Mouse (Mus musculus) ovary, postnatal 36 days (tissue): Measurements from ENCODE around the gene Rftn1.

ENCODE experiments used
- DNase-seq: peaks from one replicate; pipeline ENCODE4 v3.0.0; 2022; ENCODE audit warnings: low spot score, mixed read lengths

Gene Rftn1

DNA sequence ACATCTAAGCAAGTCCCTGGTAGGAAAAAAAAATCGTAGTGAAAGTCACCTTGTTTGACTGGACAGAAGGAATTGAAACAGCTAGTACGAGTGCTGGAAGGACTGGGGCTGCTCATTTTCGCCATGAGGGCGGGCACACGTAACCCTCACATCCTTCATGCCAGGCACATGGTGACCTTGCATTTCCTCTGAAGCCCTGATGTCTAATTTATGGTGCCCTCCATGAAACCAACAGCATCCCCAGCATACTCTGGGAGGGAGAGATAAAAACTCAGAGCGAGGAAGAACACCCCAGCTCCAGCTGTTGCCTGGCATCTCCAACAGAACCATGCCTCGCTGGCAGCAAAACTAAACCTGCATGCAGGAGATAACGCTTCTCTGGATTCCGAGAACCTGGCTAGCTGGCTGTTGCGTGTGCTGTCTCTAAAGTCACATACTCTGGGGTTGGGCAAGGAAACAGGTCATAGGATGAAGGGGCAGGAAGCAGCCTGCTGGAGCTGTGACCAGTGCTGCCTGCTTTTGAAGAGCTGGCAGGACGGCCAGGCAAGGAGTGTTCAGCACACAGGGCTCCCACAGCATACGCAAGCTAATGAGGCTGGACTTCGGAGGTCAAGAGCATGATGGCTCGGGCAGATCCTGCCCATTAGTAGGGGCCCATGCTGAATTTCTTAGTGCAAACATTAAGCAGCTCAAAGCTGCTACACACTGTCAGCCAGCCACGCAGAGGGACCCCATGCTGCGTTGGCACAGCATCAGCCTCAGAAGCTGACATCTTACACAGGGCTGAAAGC is 170.1 kb downstream of the Rftn1 start:
- no peak for DNase-seq

DNA sequence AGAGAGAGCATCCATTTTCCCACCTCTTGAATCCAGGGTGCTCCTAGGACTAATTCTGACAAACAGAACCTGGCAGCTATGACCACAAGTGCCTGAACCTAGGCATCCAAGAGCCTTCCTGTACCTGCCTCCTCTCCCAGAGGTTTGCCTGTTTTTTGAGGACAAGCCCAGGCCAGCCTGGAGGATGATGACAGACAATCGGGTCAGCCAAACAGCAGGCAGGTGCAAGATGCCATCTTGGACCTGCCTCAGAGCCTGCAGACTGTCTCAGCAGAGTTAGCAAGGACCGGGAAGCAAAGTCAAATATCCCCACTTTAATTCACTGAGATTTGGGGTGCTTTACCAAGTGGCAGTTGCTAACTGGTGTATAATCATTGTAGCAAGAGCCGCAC is 170.7 kb downstream of the Rftn1 start:
- DNase-seq = no peak

DNA sequence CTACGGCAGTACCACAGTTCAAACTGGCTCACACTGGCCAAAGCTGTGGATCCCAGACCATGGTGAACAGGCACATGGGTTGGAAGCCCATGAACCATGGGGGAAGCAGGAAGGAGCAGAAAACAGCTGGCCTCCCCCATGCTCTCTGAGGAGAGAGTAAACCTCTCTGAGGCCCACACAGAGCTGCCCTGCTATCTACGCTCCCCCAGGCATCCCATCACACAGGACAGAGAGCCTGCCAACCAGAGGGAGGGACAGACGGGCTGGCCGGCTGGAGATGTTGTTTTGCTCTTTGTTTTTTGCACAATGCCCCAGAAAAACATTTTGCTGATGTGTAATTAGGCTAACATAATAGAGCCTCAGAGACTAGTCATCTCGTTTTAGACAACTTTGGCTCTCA is 171.4 kb downstream of the Rftn1 start:
- no peak for DNase-seq

DNA sequence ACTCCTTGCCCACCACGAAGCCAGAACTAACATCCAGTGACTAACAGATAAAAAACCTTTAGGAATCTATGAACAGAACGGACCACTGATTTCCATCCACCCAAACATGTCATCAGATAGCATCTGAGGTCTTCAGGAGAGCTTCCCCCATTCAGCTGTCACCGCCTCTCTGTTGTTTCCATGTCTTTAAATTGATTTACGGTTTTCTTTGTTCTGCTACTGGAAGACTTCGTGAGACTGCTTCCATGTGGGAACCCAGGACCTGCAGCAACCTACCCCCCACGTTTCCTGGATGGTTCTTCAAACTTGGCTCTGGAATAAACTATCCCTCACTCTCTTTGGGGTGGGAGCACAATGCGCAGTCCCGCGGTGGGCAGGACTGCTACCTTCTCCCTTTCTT is 175.8 kb downstream of the Rftn1 start:
- DNase-seq = no peak

DNA sequence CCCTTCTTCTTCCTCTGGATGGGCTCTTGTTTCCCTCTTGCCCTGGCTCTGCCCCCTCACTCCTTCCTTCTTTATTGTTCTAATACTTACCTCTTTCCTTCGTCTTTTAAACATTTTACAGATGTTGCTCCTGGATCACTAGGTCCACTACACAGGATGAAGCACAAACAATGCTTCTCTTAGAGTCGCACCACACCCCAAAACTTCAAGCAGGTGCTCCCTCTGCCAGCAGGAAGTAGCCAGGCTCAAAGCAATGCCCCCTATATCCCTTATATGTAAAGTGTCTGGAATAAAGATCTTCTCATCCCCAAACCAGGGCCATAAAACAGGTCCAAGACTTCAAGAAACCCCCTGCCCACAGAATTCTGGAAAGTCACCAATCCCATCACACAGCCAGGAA is 176.6 kb downstream of the Rftn1 start:
- no peak for DNase-seq

DNA sequence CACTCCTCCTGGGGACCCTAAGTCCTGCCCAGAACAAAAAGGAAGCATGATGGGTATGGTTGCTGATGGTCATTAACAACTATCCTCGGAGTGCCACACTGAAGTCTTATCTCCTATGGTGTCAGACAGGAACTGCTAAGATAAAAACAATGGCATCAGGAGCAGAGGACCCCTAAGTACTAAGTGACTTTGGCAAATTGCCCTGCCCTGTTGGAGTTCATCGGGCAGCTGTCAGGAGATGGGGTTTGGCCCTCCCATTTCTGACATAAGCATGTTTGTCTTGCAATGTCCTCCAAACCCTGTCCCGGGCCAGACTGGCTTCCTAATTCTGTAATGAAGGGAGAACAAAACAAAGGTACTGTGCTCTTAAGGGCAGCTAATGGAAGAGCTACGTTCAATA is 180.4 kb downstream of the Rftn1 start:
- DNase-seq = no peak

DNA sequence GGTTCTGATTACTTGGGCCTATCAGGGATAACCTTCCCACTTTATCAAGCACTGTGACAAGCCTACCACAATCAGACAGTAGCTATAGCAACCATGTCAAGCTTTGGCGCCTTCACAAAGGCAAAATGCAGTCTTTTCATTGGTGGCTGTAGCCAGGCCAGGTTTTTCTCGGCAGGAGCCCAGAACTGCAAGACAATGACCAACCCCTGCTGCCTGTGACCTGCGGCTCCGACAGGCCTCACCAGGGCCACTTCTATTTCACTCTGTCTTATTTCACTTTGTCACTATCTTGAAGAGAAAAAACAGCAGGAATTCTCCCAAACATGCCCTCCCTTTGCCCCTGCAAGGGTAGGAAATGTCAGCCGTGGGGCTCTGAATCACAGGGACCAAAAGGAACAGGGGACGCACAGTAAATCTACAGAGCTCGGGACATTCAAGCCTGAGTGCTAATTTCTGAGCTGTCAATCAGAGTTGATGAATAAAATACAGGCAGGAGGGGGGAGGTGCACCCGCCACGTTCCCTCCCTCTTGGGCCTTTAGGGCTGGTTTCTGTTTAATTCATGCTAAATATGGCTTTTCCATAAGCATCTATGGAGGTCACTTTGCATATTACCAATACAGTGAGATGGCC is 183.6 kb downstream of the Rftn1 start:
- DNase-seq = peak; percentile 54

DNA sequence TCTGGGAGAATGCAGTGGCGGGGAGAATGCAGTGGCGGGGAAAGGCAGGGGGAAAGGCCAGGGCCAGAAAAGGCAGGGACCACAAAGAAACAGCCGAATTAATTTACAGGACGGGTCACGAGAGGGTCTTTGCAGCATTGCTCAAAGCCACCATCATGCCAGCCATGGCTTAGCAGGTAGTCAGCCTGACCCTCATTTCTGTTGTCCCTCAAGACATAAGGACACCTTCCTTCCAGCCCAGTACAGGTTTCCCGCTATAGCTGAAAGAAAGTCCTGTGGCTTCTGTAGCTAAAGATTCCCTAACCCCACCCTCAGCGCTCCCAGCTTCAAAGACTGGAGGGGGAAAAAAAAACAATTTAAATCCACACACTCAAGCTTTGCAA is 184.1 kb downstream of the Rftn1 start:
- no peak for DNase-seq

DNA sequence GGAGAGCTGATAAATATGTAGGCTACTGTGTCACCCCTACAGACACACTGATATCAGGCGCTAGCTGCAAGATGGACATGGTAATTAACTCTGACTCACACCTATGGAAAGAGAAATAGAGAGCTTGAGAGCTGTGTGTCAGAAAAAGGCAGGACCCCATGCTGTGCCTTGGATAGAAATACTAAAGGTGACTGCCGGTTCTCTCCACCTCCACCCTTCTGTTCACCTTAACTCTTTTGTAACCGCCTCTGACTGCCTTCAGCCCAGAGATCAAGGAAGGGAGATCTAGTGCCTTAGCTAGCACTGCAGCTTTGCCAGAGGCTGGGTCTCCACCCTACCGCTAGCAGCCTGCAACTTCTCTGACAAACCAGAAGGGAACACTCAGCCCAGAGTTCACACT is 187.3 kb downstream of the Rftn1 start:
- no peak for DNase-seq

DNA sequence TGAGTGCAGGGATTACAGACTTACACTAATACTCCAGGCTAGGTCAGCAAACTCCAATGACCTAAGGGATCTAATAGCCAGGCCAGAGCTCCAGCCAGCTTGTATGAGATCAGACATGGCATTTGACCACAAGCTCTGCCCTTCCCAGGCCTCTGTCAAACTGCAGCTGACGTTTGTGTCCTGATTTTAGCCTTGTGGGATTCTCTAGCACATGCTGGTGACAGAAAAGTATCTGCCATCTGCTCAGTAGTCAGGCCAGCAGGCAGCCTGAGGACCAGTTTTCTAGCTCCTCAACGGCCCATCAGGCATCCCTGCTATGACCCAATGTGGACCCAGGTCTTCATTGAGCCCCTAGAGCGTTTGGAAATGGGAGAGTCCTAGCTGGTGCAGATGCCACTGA is 188.3 kb downstream of the Rftn1 start:
- DNase-seq = no peak

DNA sequence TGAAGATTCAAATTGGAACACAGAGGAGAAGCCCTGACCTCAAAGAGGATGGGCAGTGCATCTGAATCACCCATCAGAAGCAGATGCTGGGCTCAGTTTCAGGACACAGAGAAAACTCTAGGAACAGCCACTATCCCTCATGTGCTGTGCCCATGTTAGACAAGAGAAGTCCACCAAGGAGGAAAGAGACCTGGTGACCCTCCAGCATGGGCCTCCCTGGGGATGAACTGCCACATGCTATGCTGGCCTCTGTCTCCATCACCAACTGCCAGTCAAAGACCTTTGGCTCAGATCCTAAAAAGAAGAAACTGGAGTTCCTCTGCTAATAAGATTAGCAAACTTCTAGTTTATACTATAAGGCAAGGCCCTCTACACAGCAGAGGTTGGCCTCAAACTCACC is 188.7 kb downstream of the Rftn1 start:
- no peak for DNase-seq

DNA sequence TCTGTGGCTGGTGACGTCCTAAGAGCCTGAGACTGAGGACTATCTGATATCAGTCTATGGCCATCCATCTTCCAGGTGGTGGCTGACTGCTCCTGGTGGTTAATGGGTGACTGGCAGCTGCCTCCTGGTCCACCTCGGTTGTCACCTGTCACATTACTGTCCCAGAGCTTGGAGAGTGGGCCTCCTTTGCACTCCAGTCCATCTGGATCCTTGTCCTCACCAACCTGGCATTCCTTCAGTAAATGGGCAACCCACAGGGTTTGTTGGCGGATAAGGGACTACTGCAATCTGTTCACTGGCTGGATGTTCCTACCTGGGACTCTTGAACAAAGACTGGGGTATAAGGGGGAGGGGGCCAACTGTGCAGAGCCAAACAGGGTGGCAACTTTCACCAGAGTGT is 189.9 kb downstream of the Rftn1 start:
- DNase-seq = no peak

DNA sequence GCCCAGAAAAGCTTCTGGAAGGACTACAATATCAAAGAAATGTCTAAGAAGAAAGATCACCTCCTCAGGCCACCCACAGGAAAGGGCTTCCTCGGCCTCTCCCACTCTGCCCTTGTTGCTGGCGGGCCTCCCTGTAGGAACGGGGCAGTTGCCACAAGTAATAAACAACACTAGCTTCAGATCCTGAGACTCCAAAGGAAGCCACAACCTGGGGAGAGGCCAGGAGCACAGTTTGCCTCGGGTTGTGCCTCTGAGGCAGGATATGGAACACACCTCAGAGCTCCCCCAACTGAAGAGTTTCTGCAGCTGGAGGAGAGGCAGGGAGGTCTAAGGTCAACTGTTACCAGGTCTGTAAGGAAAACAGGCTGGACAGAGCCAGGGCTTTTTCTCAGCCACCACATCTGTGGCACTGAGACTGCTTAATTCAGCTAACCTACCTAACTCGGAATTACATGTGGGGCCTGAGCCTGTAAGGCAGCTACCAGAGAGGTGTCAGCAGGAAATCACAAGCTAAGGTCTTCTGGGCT is 193.8 kb downstream of the Rftn1 start:
- DNase-seq = no peak

DNA sequence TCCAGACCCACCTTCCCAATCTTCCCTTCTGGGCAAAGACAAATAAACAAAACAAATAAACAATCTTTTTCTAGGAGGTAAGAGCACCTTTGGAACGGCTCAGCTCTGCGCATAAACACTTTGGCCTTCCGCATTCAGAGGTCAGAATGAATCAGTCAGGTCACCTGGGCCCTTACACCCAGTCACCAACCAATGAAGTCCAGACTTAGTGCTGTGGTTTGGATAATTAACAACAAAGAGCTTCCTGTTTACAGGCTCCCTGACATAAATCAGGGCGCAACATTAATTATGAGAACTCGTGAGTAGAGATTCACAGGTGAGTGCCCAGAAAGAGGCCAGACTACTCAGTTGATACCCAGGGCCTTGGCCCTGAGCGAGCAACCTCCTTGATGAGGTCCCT is 194.4 kb downstream of the Rftn1 start:
- DNase-seq = no peak

DNA sequence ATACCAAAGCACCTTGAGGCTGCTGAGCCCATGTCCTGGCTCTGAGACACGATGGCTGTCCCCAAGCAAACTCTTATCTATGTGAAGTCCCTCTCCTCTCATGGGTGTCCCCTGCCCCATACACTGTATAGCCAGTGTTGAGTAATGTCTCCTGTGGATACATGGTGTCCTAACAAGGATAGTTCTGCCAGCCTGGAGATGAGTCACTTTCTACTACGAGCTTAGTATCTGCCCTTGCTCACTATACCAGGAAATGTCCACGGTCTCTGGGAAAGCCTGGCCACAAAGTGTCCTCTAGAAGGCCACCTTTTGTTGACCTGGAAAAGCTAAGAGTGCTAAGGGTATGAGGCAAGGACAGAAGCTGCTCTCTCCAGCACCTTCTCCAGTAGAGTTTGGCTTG is 195.2 kb downstream of the Rftn1 start:
- DNase-seq = no peak

DNA sequence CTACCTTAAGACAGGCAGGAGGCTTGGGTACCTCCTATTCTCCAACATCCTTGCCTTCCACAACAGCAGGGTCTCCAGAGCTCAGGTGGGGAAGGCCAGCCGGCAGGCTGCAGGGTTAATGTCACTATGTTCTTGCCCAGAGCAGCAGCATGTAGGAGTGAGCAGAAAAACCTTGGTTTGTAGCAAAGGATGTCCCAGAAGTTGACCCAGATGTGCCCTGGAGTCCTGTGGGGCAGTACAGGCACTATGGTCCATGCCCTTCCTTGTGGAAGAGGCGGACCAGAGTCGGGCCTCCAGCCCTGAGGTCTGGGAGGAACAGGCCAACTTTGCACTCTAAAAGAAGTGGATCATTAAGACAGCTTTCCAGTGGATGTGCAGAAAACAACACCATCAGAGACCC is 196.8 kb downstream of the Rftn1 start:
- DNase-seq = no peak

DNA sequence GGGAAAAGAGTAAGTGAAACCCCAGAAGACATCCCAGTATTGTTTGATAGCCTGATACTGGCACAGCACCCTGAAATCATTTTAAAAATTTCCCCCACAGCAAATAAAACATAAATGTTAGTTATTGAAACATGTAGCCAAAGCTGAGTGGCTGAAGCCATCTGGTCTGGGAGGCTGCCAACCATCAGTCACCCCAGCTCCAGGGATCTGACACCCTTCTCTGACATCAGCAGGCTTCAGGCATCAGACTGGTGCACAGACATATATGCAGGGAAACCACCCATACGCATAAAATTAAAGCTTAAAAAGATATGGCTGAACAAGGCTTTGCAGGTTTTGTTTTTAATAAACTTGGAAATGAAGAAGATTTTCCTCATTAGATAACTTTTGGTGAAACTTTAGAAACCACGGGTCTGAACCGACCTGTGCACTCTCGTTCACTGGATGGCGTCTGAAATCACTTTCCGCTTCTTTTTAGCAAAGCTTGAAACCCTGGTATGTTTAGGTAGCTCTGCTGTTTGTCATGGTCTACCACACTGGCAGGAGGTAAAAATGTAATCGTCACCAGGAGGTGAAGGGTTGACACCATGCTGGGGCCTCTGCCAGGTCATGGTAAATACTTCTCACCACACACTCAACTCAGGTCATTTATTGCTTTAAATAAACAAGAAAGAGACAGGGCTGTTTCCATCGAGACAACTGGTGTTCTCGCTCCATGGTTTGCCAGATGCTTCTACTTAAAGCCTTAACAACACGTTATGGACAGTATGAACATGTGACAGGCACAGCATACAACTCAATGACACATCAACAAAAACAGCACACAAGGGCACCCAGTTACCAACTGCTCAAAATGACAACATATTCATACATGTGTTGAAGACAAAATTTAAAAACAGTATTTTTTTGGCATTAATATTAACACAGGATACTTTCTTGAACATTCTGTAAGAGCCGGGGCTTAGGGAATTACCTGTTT is 197.6 kb downstream of the Rftn1 start:
- DNase-seq = no peak

DNA sequence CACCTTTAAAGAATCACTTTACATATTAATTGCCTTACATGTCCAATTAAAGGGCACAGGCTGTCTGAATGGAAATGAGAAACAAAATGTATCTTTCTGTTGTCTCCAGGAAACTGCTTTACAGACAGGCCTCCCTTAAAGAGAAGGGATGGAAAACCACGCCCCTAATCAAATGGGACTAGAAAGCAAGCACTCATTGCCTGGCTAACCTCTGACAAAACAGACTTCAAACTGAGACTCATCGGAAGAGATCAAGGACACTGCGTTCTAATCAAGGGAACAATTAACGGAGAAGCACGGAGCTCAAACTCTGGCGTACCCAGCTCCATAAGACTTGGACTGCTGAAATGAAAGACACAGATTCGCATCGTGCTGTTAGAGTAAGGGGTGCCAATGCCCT is 200.9 kb downstream of the Rftn1 start:
- no peak for DNase-seq

DNA sequence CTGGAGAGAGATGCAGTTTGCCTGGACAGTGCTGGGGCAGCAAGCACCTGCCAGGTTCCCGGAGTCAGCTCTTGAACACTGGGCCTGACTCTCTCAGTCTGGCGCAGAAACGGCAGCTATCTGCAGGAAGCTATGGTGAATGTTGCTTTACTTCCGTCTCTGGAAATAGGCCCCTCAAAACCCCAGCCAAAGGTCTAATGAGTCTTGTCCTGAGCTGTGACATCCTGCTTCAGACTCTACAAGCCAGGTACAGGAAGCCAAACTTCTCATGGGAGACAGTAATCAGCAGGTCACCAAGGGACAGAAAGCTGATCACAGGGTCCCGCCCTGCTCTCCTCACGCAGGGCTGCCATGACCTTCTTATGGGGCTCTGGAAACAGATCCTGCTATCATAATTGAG is 203.4 kb downstream of the Rftn1 start:
- DNase-seq = no peak

DNA sequence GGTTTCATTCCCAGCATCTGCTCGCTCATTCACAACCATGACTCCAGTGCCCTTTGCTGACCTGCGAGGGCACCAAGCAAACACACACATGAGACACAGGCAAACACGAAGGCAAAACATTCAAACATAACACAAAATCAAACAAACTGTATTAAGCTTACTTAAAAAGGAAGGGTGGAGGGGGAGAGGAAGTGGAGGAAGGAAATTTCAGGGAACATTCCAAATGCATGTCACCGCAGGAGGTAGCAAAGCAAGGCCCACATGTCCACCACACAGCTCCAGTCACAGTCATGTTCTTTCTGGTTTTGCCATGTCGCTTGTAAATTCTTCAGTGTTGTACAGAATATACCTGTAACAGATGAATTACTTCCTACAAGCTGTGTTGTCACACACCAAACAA is 207.0 kb downstream of the Rftn1 start:
- no peak for DNase-seq

DNA sequence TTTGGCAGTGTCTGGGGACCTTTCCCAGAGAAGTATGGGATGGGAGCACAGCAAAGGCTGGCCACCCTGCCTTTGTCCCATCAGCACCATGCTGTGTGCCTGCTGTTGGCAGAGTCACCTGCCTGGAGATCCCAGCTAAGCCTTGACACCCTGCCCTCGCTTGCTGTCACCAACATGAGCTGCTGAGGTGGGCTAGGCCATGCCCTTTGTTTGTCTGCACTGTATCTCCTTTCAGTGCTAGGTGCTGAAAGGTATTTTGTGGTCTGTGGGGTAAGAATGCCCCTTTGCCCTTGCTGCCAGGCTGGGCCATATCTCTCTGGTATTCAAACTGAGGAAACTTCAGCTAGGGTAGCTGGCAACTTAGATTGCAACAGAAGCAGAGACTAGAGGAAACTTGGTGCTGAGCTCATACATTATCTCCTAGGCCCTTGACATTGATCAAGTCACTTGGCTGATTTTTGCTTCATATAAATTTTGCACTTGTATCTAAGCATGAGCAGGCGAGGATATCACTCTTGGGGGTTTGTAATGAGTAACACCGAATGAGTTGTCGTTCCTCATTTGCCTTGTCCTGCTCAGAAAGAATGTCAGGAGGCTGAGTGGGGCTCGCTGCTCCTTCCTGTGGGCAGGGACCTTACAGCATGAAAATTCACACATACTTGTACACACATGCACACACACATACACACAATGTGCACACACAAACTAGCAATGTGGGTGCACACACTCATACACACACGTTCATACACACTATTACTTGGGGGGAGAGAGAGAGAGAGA is 207.7 kb downstream of the Rftn1 start:
- no peak for DNase-seq

DNA sequence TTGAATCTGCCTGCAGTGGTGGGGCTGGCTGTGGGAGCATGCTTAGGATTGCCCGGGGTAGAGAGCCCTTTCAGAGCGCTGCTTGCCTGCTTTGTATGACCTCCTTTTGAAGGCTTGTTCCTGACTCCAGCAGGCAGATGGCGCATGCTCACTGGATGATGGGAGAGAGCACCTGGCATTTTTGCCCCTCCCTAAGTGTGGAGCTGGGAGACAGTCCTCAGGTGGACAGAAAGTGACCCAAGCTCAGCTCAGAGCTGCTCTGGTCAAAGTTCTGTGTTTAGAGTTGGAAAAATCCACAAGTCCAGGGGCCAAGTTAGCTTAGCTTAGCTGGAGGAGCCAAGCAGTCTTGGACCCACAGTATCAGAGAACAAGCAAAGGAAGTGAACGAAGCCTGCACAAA is 208.9 kb downstream of the Rftn1 start:
- no peak for DNase-seq
